Mouse (Mus musculus): Measurements from ENCODE around the gene Pdzd4. TPM values are rescaled to one million over a fixed set of nuclear protein-coding genes. Genes with fewer than 3 reads are reported as not detected.

The Pdzd4 gene
- polyA plus RNA-seq, 1 experiment from 2014 or later: 0.54 TPM

DNA sequence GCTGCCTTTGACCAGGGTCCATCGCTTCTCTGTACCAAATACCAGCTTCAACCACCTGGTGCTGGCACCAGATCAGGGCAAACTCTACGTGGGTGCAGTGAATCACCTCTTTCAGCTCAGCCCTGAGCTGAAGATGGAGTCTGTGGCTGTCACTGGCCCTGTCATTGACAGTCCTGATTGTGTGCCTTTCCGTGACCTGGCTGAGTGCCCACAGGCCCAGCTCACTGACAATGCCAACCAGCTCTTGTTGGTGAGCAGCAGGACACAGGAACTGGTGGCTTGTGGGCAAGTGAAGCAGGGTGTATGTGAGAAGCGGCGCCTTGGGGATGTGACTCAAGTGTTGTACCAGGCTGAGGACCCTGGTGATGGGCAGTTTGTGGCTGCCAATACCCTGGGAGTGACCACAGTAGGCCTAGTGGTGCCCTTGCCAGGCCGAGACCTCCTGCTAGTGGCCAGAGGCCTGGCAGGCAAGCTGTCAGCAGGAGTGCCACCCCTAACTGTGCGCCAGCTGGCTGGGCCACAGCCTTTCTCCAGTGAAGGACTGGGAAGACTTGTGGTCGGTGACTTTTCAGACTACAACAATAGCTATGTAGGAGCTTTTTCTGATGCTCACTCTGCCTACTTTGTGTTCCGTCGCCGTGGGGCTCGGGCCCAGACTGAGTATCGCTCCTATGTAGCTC, 66.0 kb downstream of the Pdzd4 start:
- Histone ChIP-seq H3K4me2 (ENCODE audit: low read depth, low read length) (no peak overlapping the region), H3K4me3 (ENCODE audit: low read length) (no peak overlapping the region)
- ATAC-seq (ENCODE audit: low read depth): no peak

DNA sequence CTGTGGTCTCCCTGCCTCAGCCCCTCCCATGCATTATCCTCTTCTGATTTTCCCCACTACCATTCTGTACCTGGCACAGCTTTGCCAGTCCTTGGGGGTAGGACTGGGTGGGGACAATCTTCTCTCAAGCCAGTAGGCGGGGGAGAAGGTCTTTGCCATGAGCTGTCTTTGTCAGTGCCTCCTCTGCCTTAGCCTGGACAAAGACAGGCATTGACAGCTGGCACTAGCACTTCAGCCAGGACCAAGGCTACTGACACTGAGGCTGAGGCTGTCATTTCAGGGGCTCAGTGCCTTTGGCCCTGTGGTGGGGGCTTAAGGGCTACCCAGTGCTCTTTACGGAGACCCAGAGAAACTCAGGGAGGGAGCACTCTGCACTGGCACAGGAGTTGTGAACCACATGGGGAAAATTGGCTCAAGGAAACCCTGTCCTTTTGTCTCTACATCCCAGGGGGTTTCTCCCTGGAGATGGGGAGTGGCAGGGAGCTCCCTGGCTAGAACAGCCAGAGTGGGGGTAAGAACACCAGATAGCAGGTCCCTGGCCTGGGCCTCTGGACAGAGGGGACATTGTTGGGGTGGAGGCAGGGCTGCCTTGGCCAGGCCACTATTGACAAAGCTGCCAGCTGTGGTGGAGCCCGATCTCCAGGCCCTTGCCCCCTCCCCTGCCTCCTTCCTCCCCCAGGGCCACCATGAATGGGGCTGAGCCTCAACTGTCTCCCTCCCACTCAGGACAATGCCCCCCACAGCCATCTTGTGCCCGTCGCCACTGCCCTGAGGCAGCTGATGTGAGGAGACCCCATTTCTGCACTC, 68.2 kb downstream of the Pdzd4 start, which contains the start of gene Plxnb3:
TSS of gene Plxnb3 (plus strand) at position 757 of the 807 bp plus-strand sequence.
- no peaks in the 10 kb centered on the region for H3K27me3 ChIP-seq (ENCODE audit: control insufficient read depth, insufficient read depth, low read depth, low read length)
- H3K36me3 ChIP-seq (ENCODE audit: control insufficient read depth, insufficient read depth, low read length): no peaks in the 10 kb centered on the region
- H3K9me3 ChIP-seq (ENCODE audit: control insufficient read depth, low read length): no peaks in the 10 kb centered on the region
- no peak within 1 kb of the TSS for H3K4me3 ChIP-seq (ENCODE audit: low read length)
- no peak within 1 kb of the TSS for H3K27ac ChIP-seq (ENCODE audit: low read length)
- 64% methylated on average over 5 of the region's 5 CpGs for WGBS
- ATAC-seq (ENCODE audit: low read depth): no peak
- no peaks in the 10 kb centered on the region for H3K4me1 ChIP-seq (replicated peaks; ENCODE audit: control insufficient read depth, insufficient read depth, low read length)
- H3K9ac ChIP-seq (ENCODE audit: low read length): no peak within 1 kb of the TSS
- H3K4me2 ChIP-seq (ENCODE audit: low read depth, low read length): no peak within 1 kb of the TSS

More for the DNA sequence above, 66.0 kb downstream of the Pdzd4 start:
- Histone ChIP-seq H3K27ac (ENCODE audit: low read length) (no peak overlapping the region), H3K27me3 (ENCODE audit: control insufficient read depth, insufficient read depth, low read depth, low read length) (no peaks in the 10 kb centered on the region), H3K36me3 (ENCODE audit: control insufficient read depth, insufficient read depth, low read length) (no peaks in the 10 kb centered on the region), H3K4me1 (replicated peaks; ENCODE audit: control insufficient read depth, insufficient read depth, low read length) (no peaks in the 10 kb centered on the region), H3K9me3 (ENCODE audit: control insufficient read depth, low read length) (no peaks in the 10 kb centered on the region), H3K9ac (ENCODE audit: low read length) (no peak overlapping the region)
- WGBS: 80% methylated on average over 13 of the region's 13 CpGs

- no peaks in the 10 kb centered on the region for H3K36me3 ChIP-seq (ENCODE audit: control insufficient read depth, insufficient read depth, low read length)
- ATAC-seq (ENCODE audit: low read depth): no peak
- no peaks in the 10 kb centered on the region for H3K27me3 ChIP-seq (ENCODE audit: control insufficient read depth, insufficient read depth, low read depth, low read length)
- H3K27ac ChIP-seq (ENCODE audit: low read length): no peak overlapping the region
- H3K4me2 ChIP-seq (ENCODE audit: low read depth, low read length): no peak overlapping the region
- H3K9me3 ChIP-seq (ENCODE audit: control insufficient read depth, low read length): no peaks in the 10 kb centered on the region
- H3K4me3 ChIP-seq (ENCODE audit: low read length): no peak overlapping the region
- no peaks in the 10 kb centered on the region for H3K4me1 ChIP-seq (replicated peaks; ENCODE audit: control insufficient read depth, insufficient read depth, low read length)
- no peak overlapping the region for H3K9ac ChIP-seq (ENCODE audit: low read length)
- 69% methylated on average over 1 of the region's 1 CpGs for WGBS
These were observed 75.8 kb downstream of the Pdzd4 start for GRCm38 (mm10) chrX:73748977-73749376.

GRCm38 (mm10) chrX:73744774-73745481, 79.8 kb downstream of the Pdzd4 start:
- Histone ChIP-seq H3K9me3 (ENCODE audit: control insufficient read depth, low read length) (no peaks in the 10 kb centered on the region), H3K4me2 (ENCODE audit: low read depth, low read length) (no peak overlapping the region), H3K4me3 (ENCODE audit: low read length) (no peak overlapping the region), H3K36me3 (ENCODE audit: control insufficient read depth, insufficient read depth, low read length) (no peaks in the 10 kb centered on the region), H3K4me1 (replicated peaks; ENCODE audit: control insufficient read depth, insufficient read depth, low read length) (no peaks in the 10 kb centered on the region), H3K9ac (ENCODE audit: low read length) (no peak overlapping the region), H3K27ac (ENCODE audit: low read length) (peak overlapping the region; percentile 87), H3K27me3 (ENCODE audit: control insufficient read depth, insufficient read depth, low read depth, low read length) (no peaks in the 10 kb centered on the region)
- 48% methylated on average over 1 of the region's 1 CpGs for WGBS
- ATAC-seq (ENCODE audit: low read depth): peak; percentile 90

Other genes with a start within 250 kb of the Pdzd4 start
- gene Dusp9, start 185.6 kb downstream of the Pdzd4 start, polyA plus RNA-seq (2015; fragmentation: Nextera tagmentation; extraction: Ambion mirVana): 6.2 and 7.0 TPM in 2 replicates
- 14.7 and 16.3 TPM in 2 replicates for gene Pnck, start 164.9 kb downstream of the Pdzd4 start, polyA plus RNA-seq (2015; fragmentation: Nextera tagmentation; extraction: Ambion mirVana)
- 5.2 and 5.6 TPM in 2 replicates for gene Slc6a8, start 151.8 kb downstream of the Pdzd4 start, polyA plus RNA-seq (2015; fragmentation: Nextera tagmentation; extraction: Ambion mirVana)
- 301 and 317 TPM in 2 replicates for gene Bcap31, start 108.8 kb downstream of the Pdzd4 start, polyA plus RNA-seq (2015; fragmentation: Nextera tagmentation; extraction: Ambion mirVana)
- 27.9 and 29.5 TPM in 2 replicates for gene Abcd1, start 108.4 kb downstream of the Pdzd4 start, polyA plus RNA-seq (2015; fragmentation: Nextera tagmentation; extraction: Ambion mirVana)
- gene Plxnb3, start 67.9 kb downstream of the Pdzd4 start, polyA plus RNA-seq (2015; fragmentation: Nextera tagmentation; extraction: Ambion mirVana): 0.35 and 0.52 TPM in 2 replicates
- gene Srpk3, start 50.6 kb downstream of the Pdzd4 start, polyA plus RNA-seq (2015; fragmentation: Nextera tagmentation; extraction: Ambion mirVana): 5.0 and 7.4 TPM in 2 replicates
- 219 and 236 TPM in 2 replicates for gene Idh3g, start 38.1 kb downstream of the Pdzd4 start, polyA plus RNA-seq (2015; fragmentation: Nextera tagmentation; extraction: Ambion mirVana)
- 186 and 209 TPM in 2 replicates for gene Ssr4, start 37.9 kb downstream of the Pdzd4 start, polyA plus RNA-seq (2015; fragmentation: Nextera tagmentation; extraction: Ambion mirVana)
- 0.06 TPM in 1 of 2 replicates, not detected in the other for gene Avpr2, start 67.1 kb upstream of the Pdzd4 start, polyA plus RNA-seq (2015; fragmentation: Nextera tagmentation; extraction: Ambion mirVana)
- 3.2 and 4.3 TPM in 2 replicates for gene L1cam, start 71.1 kb upstream of the Pdzd4 start, polyA plus RNA-seq (2015; fragmentation: Nextera tagmentation; extraction: Ambion mirVana)
- 3.1 and 3.5 TPM in 2 replicates for gene Arhgap4, start 96.9 kb upstream of the Pdzd4 start, polyA plus RNA-seq (2015; fragmentation: Nextera tagmentation; extraction: Ambion mirVana)
- gene Naa10, start 97.0 kb upstream of the Pdzd4 start, polyA plus RNA-seq (2015; fragmentation: Nextera tagmentation; extraction: Ambion mirVana): 132 and 136 TPM in 2 replicates
- gene Renbp, start 105.9 kb upstream of the Pdzd4 start, polyA plus RNA-seq (2015; fragmentation: Nextera tagmentation; extraction: Ambion mirVana): 43.7 and 43.9 TPM in 2 replicates
- 48.4 and 48.7 TPM in 2 replicates for gene Hcfc1, start 141.4 kb upstream of the Pdzd4 start, polyA plus RNA-seq (2015; fragmentation: Nextera tagmentation; extraction: Ambion mirVana)
- 57.7 and 61.6 TPM in 2 replicates for gene Irak1, start 198.9 kb upstream of the Pdzd4 start, polyA plus RNA-seq (2015; fragmentation: Nextera tagmentation; extraction: Ambion mirVana)

All from lung, embryonic 16.5 days (tissue).